Mouse (Mus musculus) thymus, adult 2 months (tissue): ENCODE data around the gene Keap1. TPM values are rescaled to one million over a fixed set of nuclear protein-coding genes. Genes with fewer than 3 reads are reported as not detected.

Source experiments
- DNase-seq: peaks from one replicate; pipeline ENCODE4 v3.0.0; 2021
- H3K27ac ChIP-seq: fragments of 200-500 bp; 2 replicates; pipeline ENCODE4 v1.5.1; 2012; ENCODE audit warnings: low read length, control low read depth; ENCODE audit not compliant: control insufficient read depth, insufficient read depth
- H3K27me3 ChIP-seq: fragments of 200-500 bp; 2 replicates; pipeline ENCODE4 v1.6.1; 2012; ENCODE audit warnings: mild to moderate bottlenecking, low read length, moderate library complexity, mixed read lengths; ENCODE audit not compliant: control insufficient read depth, insufficient read depth
- H3K36me3 ChIP-seq: fragments of 200-500 bp; 2 replicates; pipeline ENCODE4 v1.6.1; 2012; ENCODE audit warnings: mild to moderate bottlenecking, low read length, moderate library complexity; ENCODE audit not compliant: control insufficient read depth, insufficient read depth
- H3K4me1 ChIP-seq: fragments of 200-500 bp; replicated peaks from 2 replicates; pipeline ENCODE4 v1.6.1; 2012; ENCODE audit warnings: low read length; ENCODE audit not compliant: control insufficient read depth, insufficient read depth
- H3K4me3 ChIP-seq: fragments of 200-500 bp; 2 replicates; pipeline ENCODE4 v1.5.1; 2012; ENCODE audit warnings: mild to moderate bottlenecking, low read length, control low read depth, moderate library complexity; ENCODE audit not compliant: control insufficient read depth, insufficient read depth
- CTCF ChIP-seq: fragments of 200-500 bp; IDR thresholded peaks from 2 replicates; pipeline ENCODE4 v1.5.1; 2012; ENCODE audit warnings: mild to moderate bottlenecking, control low read depth, low read length, moderate library complexity, borderline replicate concordance; ENCODE audit not compliant: control insufficient read depth, poor library complexity, insufficient read depth; ENCODE audit errors: extremely low read depth
- POLR2A ChIP-seq: fragments of 200-500 bp; IDR thresholded peaks from 2 replicates; pipeline ENCODE4 v1.6.1; 2012; ENCODE audit warnings: mild to moderate bottlenecking, low read length, control low read depth, moderate library complexity; ENCODE audit not compliant: control insufficient read depth, poor library complexity, insufficient read depth; ENCODE audit errors: extremely low read depth
- whole genome bisulfite sequencing: fragments of 180-500 bp; shearing (Covaris S2); methylation state at CpG from one replicate; pipeline ENCODE4 v1.1.7; 2018; 5-methylcytosine and 5-hydroxymethylcytosine counted together
- polyA plus RNA-seq: library from polyadenylated mRNA; depleted of rRNA; stranded (reverse); fragments of >200 nt; gene quantifications from 2 replicates; pipeline ENCODE4 v1.2.3, GENCODE M21; 2012

Keap1 gene
- polyA plus RNA-seq, 1 experiment, result 115 TPM

GRCm38 (mm10) chr9:21233805-21234204 lies 5.4 kb downstream of the Keap1 start:
- 98% methylated on average over 28 of the region's 28 CpGs for WGBS
- Histone ChIP-seq H3K4me1 (peaks cover 25% of the 10 kb centered on the region), H3K27me3 (no peaks in the 10 kb centered on the region), H3K27ac (no peak overlapping the region), H3K36me3 (0 out of 2 replicates have a peak, but pooled peaks cover 5% of the 10 kb centered on the region), H3K4me3 (no peak overlapping the region)
- no peak for DNase-seq
- TF ChIP-seq CTCF (no peak), POLR2A (no peak)

- no peak for TF ChIP-seq CTCF
- no peak for TF ChIP-seq POLR2A
- no peak overlapping the region for H3K27ac ChIP-seq
- H3K4me3 ChIP-seq, result no peak overlapping the region
- H3K27me3 ChIP-seq, result no peaks in the 10 kb centered on the region
- no peak for DNase-seq
- peaks cover 25% of the 10 kb centered on the region for H3K4me1 ChIP-seq
- H3K36me3 ChIP-seq, result 0 out of 2 replicates have a peak, but pooled peaks cover 5% of the 10 kb centered on the region
- WGBS, result 98% methylated on average over 29 of the region's 29 CpGs
Measured at GRCm38 (mm10) chr9:21233366-21233765, 5.8 kb downstream of the Keap1 start.

GRCm38 (mm10) chr9:21232867-21233266 lies 6.3 kb downstream of the Keap1 start:
- Histone ChIP-seq H3K27me3 (no peaks in the 10 kb centered on the region), H3K36me3 (0 out of 2 replicates have a peak, but pooled peaks cover 5% of the 10 kb centered on the region), H3K4me3 (no peak overlapping the region), H3K4me1 (peaks cover 25% of the 10 kb centered on the region), H3K27ac (no peak overlapping the region)
- TF ChIP-seq POLR2A, result no peak
- no peak for TF ChIP-seq CTCF
- no peak for DNase-seq
- 95% methylated on average over 5 of the region's 5 CpGs for WGBS

GRCm38 (mm10) chr9:21231551-21231950 lies 7.6 kb downstream of the Keap1 start:
- WGBS, result 91% methylated on average over 23 of the region's 23 CpGs
- H3K4me3 ChIP-seq, result no peak overlapping the region
- peaks cover 20% of the 10 kb centered on the region for H3K4me1 ChIP-seq
- H3K27ac ChIP-seq, result no peak overlapping the region
- TF ChIP-seq CTCF (no peak), POLR2A (no peak)
- no peaks in the 10 kb centered on the region for H3K27me3 ChIP-seq
- no peak for DNase-seq
- 0 out of 2 replicates have a peak, but pooled peaks cover 5% of the 10 kb centered on the region for H3K36me3 ChIP-seq

- WGBS, result 17% methylated on average over 16 of the region's 16 CpGs
- no peak overlapping the region; the same call in 1 of the 2 replicates for H3K27ac ChIP-seq
- no peaks in the 10 kb centered on the region for H3K27me3 ChIP-seq
- H3K4me3 ChIP-seq, result peak overlapping the region; percentile 47
- peak; percentile 53 for DNase-seq
- TF ChIP-seq CTCF, result no peak
- 0 out of 2 replicates have a peak, but pooled peaks have one; percentile 35 for TF ChIP-seq POLR2A
- H3K4me1 ChIP-seq, result peaks cover 13% of the 10 kb centered on the region
- 0 out of 2 replicates have a peak, but pooled peaks cover 5% of the 10 kb centered on the region for H3K36me3 ChIP-seq
Measured at GRCm38 (mm10) chr9:21227342-21227741, 11.8 kb downstream of the Keap1 start.

- no peak overlapping the region for H3K27ac ChIP-seq
- no peak for TF ChIP-seq POLR2A
- no peak for TF ChIP-seq CTCF
- 12% methylated on average over 7 of the region's 7 CpGs for WGBS
- H3K27me3 ChIP-seq, result no peaks in the 10 kb centered on the region
- peaks cover 19% of the 10 kb centered on the region for H3K4me1 ChIP-seq
- H3K36me3 ChIP-seq, result 0 out of 2 replicates have a peak, but pooled peaks cover 5% of the 10 kb centered on the region
- H3K4me3 ChIP-seq, result no peak overlapping the region
- no peak for DNase-seq
Measured at GRCm38 (mm10) chr9:21225415-21225758, 13.8 kb downstream of the Keap1 start.

GRCm38 (mm10) chr9:21224576-21225414 lies 14.4 kb downstream of the Keap1 start:
- no peak for DNase-seq
- H3K27me3 ChIP-seq, result no peaks in the 10 kb centered on the region
- no peak for TF ChIP-seq CTCF
- no peak for TF ChIP-seq POLR2A
- H3K27ac ChIP-seq, result no peak overlapping the region
- peaks cover 19% of the 10 kb centered on the region for H3K4me1 ChIP-seq
- WGBS, result 26% methylated on average over 26 of the region's 26 CpGs
- H3K4me3 ChIP-seq, result no peak overlapping the region
- H3K36me3 ChIP-seq, result no peaks in the 10 kb centered on the region
